Mouse (Mus musculus): ENCODE results near the gene Polr3gl. TPM values are rescaled to one million over a fixed set of nuclear protein-coding genes. Genes with fewer than 3 reads are reported as not detected.

Gene Polr3gl
- polyA plus RNA-seq, 1 experiment from 2014 or later: 43.1 TPM

- H3K27ac ChIP-seq (ENCODE audit: low read length): peak within 1 kb of the TSS; percentile 41
- ATAC-seq: peak; percentile 77
- H3K36me3 ChIP-seq (ENCODE audit: control insufficient read depth, insufficient read depth): no peaks in the 10 kb centered on the region
- WGBS: 39% methylated on average over 17 of the region's 17 CpGs
- peaks cover 18% of the 10 kb centered on the region for H3K4me1 ChIP-seq (replicated peaks; ENCODE audit: control insufficient read depth, insufficient read depth, low read length)
- H3K4me3 ChIP-seq (replicated peaks; ENCODE audit: low read length): peak within 1 kb of the TSS; percentile 14
- H3K4me2 ChIP-seq (ENCODE audit: low read length): peak within 1 kb of the TSS; percentile 42
- H3K27me3 ChIP-seq (replicated peaks; ENCODE audit: control insufficient read depth, insufficient read depth, low read length): no peaks in the 10 kb centered on the region
- no peaks in the 10 kb centered on the region for H3K9me3 ChIP-seq (ENCODE audit: control insufficient read depth, low read length)
- no peak within 1 kb of the TSS; the same call in 1 of the 2 replicates for H3K9ac ChIP-seq (replicated peaks; ENCODE audit: low read depth, low read length)
Measured at GRCm38 (mm10) chr3:96576690-96577541, 17.1 kb downstream of the Polr3gl start, which contains the start of gene Gm16253. Gene Gm16253 (plus strand): TSS chr3:96576984.

- H3K4me1 ChIP-seq (replicated peaks; ENCODE audit: control insufficient read depth, insufficient read depth, low read length): peaks cover 18% of the 10 kb centered on the region
- H3K36me3 ChIP-seq (ENCODE audit: control insufficient read depth, insufficient read depth): no peaks in the 10 kb centered on the region
- peak overlapping the region; percentile 42 for H3K4me2 ChIP-seq (ENCODE audit: low read length)
- no peak overlapping the region; the same call in 1 of the 2 replicates for H3K9ac ChIP-seq (replicated peaks; ENCODE audit: low read depth, low read length)
- H3K27me3 ChIP-seq (replicated peaks; ENCODE audit: control insufficient read depth, insufficient read depth, low read length): no peaks in the 10 kb centered on the region
- no peaks in the 10 kb centered on the region for H3K9me3 ChIP-seq (ENCODE audit: control insufficient read depth, low read length)
- ATAC-seq: no peak
- 64% methylated on average over 14 of the region's 14 CpGs for WGBS
- peak overlapping the region; percentile 14 for H3K4me3 ChIP-seq (replicated peaks; ENCODE audit: low read length)
- H3K27ac ChIP-seq (ENCODE audit: low read length): peak overlapping the region; percentile 41; the same call in 1 of the 2 replicates
Measured at GRCm38 (mm10) chr3:96576005-96576658, 17.8 kb downstream of the Polr3gl start.

- Histone ChIP-seq H3K9ac (replicated peaks; ENCODE audit: low read depth, low read length) (no peak overlapping the region), H3K4me2 (ENCODE audit: low read length) (no peak overlapping the region), H3K27ac (ENCODE audit: low read length) (no peak overlapping the region), H3K36me3 (ENCODE audit: control insufficient read depth, insufficient read depth) (no peaks in the 10 kb centered on the region), H3K27me3 (replicated peaks; ENCODE audit: control insufficient read depth, insufficient read depth, low read length) (no peaks in the 10 kb centered on the region), H3K4me3 (replicated peaks; ENCODE audit: low read length) (no peak overlapping the region), H3K4me1 (replicated peaks; ENCODE audit: control insufficient read depth, insufficient read depth, low read length) (peaks cover 15% of the 10 kb centered on the region), H3K9me3 (ENCODE audit: control insufficient read depth, low read length) (no peaks in the 10 kb centered on the region)
- ATAC-seq: no peak
- 93% methylated on average over 8 of the region's 8 CpGs for WGBS
Measured at GRCm38 (mm10) chr3:96575272-96575984, 18.6 kb downstream of the Polr3gl start.

GRCm38 (mm10) chr3:96573611-96574511 is 20.1 kb downstream of the Polr3gl start:
- H3K27me3 ChIP-seq (replicated peaks; ENCODE audit: control insufficient read depth, insufficient read depth, low read length): no peaks in the 10 kb centered on the region
- H3K36me3 ChIP-seq (ENCODE audit: control insufficient read depth, insufficient read depth): no peaks in the 10 kb centered on the region
- H3K9me3 ChIP-seq (ENCODE audit: control insufficient read depth, low read length): no peaks in the 10 kb centered on the region
- H3K27ac ChIP-seq (ENCODE audit: low read length): no peak overlapping the region
- 88% methylated on average over 18 of the region's 19 CpGs for WGBS
- no peak overlapping the region for H3K4me2 ChIP-seq (ENCODE audit: low read length)
- H3K4me1 ChIP-seq (replicated peaks; ENCODE audit: control insufficient read depth, insufficient read depth, low read length): peaks cover 13% of the 10 kb centered on the region; the same call in 1 of the 2 replicates
- no peak overlapping the region for H3K9ac ChIP-seq (replicated peaks; ENCODE audit: low read depth, low read length)
- ATAC-seq: no peak
- H3K4me3 ChIP-seq (replicated peaks; ENCODE audit: low read length): no peak overlapping the region

GRCm38 (mm10) chr3:96571896-96572698 is 21.9 kb downstream of the Polr3gl start:
- no peak overlapping the region for H3K9ac ChIP-seq (replicated peaks; ENCODE audit: low read depth, low read length)
- 79% methylated on average over 16 of the region's 16 CpGs for WGBS
- no peaks in the 10 kb centered on the region for H3K27me3 ChIP-seq (replicated peaks; ENCODE audit: control insufficient read depth, insufficient read depth, low read length)
- no peaks in the 10 kb centered on the region for H3K9me3 ChIP-seq (ENCODE audit: control insufficient read depth, low read length)
- H3K27ac ChIP-seq (ENCODE audit: low read length): no peak overlapping the region
- no peak for ATAC-seq
- peaks cover 10% of the 10 kb centered on the region; the same call in 1 of the 2 replicates for H3K4me1 ChIP-seq (replicated peaks; ENCODE audit: control insufficient read depth, insufficient read depth, low read length)
- H3K4me2 ChIP-seq (ENCODE audit: low read length): no peak overlapping the region
- H3K4me3 ChIP-seq (replicated peaks; ENCODE audit: low read length): no peak overlapping the region
- no peaks in the 10 kb centered on the region for H3K36me3 ChIP-seq (ENCODE audit: control insufficient read depth, insufficient read depth)

GRCm38 (mm10) chr3:96571336-96571735 is 22.6 kb downstream of the Polr3gl start:
- 81% methylated on average over 2 of the region's 2 CpGs for WGBS

GRCm38 (mm10) chr3:96570643-96571042 is 23.3 kb downstream of the Polr3gl start:
- H3K27me3 ChIP-seq (replicated peaks; ENCODE audit: control insufficient read depth, insufficient read depth, low read length): no peaks in the 10 kb centered on the region
- H3K27ac ChIP-seq (ENCODE audit: low read length): no peak overlapping the region
- H3K9me3 ChIP-seq (ENCODE audit: control insufficient read depth, low read length): no peaks in the 10 kb centered on the region
- H3K4me3 ChIP-seq (replicated peaks; ENCODE audit: low read length): no peak overlapping the region
- no peak overlapping the region for H3K9ac ChIP-seq (replicated peaks; ENCODE audit: low read depth, low read length)
- no peak overlapping the region for H3K4me2 ChIP-seq (ENCODE audit: low read length)
- no peak for ATAC-seq
- H3K36me3 ChIP-seq (ENCODE audit: control insufficient read depth, insufficient read depth): no peaks in the 10 kb centered on the region
- WGBS: 71% methylated on average over 7 of the region's 7 CpGs
- H3K4me1 ChIP-seq (replicated peaks; ENCODE audit: control insufficient read depth, insufficient read depth, low read length): no peaks in the 10 kb centered on the region

More at GRCm38 (mm10) chr3:96571336-96571735, 22.6 kb downstream of the Polr3gl start:
- no peak overlapping the region for H3K27ac ChIP-seq (ENCODE audit: low read length)
- H3K4me1 ChIP-seq (replicated peaks; ENCODE audit: control insufficient read depth, insufficient read depth, low read length): peaks cover 3% of the 10 kb centered on the region; the same call in 1 of the 2 replicates
- H3K9me3 ChIP-seq (ENCODE audit: control insufficient read depth, low read length): no peaks in the 10 kb centered on the region
- no peak overlapping the region for H3K4me3 ChIP-seq (replicated peaks; ENCODE audit: low read length)
- H3K4me2 ChIP-seq (ENCODE audit: low read length): no peak overlapping the region
- H3K27me3 ChIP-seq (replicated peaks; ENCODE audit: control insufficient read depth, insufficient read depth, low read length): no peaks in the 10 kb centered on the region
- no peak for ATAC-seq
- no peak overlapping the region for H3K9ac ChIP-seq (replicated peaks; ENCODE audit: low read depth, low read length)
- H3K36me3 ChIP-seq (ENCODE audit: control insufficient read depth, insufficient read depth): no peaks in the 10 kb centered on the region
